Mouse (Mus musculus) cerebellum, adult 2 months (tissue): ENCODE measurements around the gene Scgb2b2. TPM values are rescaled to one million over a fixed set of nuclear protein-coding genes. Genes with fewer than 3 reads are reported as not detected.

Source experiments
- DNase-seq, 2 experiments: peaks; one replicate each; pipeline ENCODE4 v3.0.0; 2021
- H3K27ac ChIP-seq: fragments of 200-500 bp; 2 replicates; pipeline ENCODE4 v1.5.1; 2012; ENCODE audit warnings: low read length, control low read depth, inconsistent platforms; ENCODE audit not compliant: insufficient read depth
- H3K27me3 ChIP-seq: fragments of 200-500 bp; 2 replicates; pipeline ENCODE4 v1.6.1; 2012; ENCODE audit warnings: inconsistent platforms, mild to moderate bottlenecking, low read length, moderate library complexity; ENCODE audit not compliant: control insufficient read depth, insufficient read depth
- H3K4me1 ChIP-seq: fragments of 200-500 bp; 2 replicates; pipeline ENCODE4 v1.6.1; 2011; ENCODE audit warnings: low read length; ENCODE audit not compliant: control insufficient read depth, insufficient read depth
- H3K4me3 ChIP-seq: fragments of 200-500 bp; replicated peaks from 2 replicates; pipeline ENCODE3; 2011; ENCODE audit warnings: mild to moderate bottlenecking, low read depth, low read length, control low read depth; ENCODE audit not compliant: insufficient read depth
- CTCF ChIP-seq: fragments of 200-500 bp; IDR thresholded peaks from 2 replicates; pipeline ENCODE4 v1.5.1; 2011; ENCODE audit warnings: low read depth, mild to moderate bottlenecking, control low read depth, low read length, moderate library complexity, borderline replicate concordance; ENCODE audit not compliant: insufficient read depth
- POLR2A ChIP-seq: fragments of 200-500 bp; IDR thresholded peaks from 2 replicates; pipeline ENCODE4 v1.6.1; 2011; ENCODE audit warnings: low read length, control low read depth, borderline replicate concordance; ENCODE audit not compliant: insufficient read depth
- WGBS: fragments of 180-500 bp; shearing (Covaris S2); methylation state at CpG from one replicate; pipeline ENCODE4 v1.1.7; 2018; 5-methylcytosine and 5-hydroxymethylcytosine counted together
- polyA plus RNA-seq: library from polyadenylated mRNA; depleted of rRNA; stranded (reverse); fragments of >200 nt; gene quantifications from 2 replicates; pipeline ENCODE4 v1.2.3, GENCODE M21; 2012; rRNA removed

The Scgb2b2 gene
- not detected in 2 replicates for polyA plus RNA-seq

DNA sequence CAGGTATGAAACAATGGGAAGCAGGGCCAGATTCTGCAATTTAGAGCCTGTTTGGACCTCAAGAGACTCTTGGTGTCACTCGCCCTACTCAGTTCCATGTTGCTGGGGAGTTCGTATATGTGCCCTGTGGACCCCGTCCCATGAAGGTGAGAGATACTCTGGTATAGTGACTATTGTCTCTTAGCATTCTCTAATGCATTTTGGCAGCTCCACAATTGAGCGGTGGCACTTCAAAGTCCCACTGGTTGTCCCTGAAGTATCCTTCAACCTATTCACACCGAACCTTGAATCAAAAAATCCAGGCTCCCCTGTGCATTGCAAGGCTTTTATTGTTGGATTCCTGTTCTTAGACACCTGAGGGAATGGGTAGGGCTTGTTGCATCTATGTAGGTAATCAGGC lies at the start of gene Scgb2b2:
Gene Scgb2b2, plus strand, starts transcription at position 301 of the 400 bp plus-strand sequence.
- TF ChIP-seq CTCF (no peak), POLR2A (no peak)
- no peaks in the 10 kb centered on the region for H3K4me1 ChIP-seq
- H3K4me3 ChIP-seq = no peak within 1 kb of the TSS
- DNase-seq = no peak
- no peaks in the 10 kb centered on the region for H3K27me3 ChIP-seq
- no peak within 1 kb of the TSS for H3K27ac ChIP-seq
- 76% methylated on average over 5 of the region's 5 CpGs for WGBS

DNA sequence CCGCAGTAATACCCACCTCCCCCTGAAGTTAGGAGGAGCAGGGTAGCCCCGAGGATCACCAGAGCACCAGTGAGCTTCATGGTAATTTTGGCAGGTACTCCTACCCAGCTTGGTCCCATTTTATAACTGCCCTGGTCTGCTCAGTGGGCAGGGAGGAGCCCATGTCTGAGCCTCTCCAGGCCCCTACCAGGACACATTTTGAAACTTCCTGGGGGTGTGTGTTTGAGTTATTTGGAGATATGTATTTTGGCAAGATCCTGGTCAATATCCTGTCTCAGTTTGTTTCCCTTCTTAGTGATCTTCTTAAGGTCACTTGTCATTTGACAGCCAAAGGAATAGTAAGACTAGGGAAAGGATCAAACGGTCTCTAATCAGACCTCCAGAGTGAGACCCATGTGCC lies 1.4 kb downstream of the Scgb2b2 start, which contains the start of gene Scgb1b2:
Gene Scgb1b2, minus strand, starts transcription at position 101 of the 400 bp plus-strand sequence.
- no peak for DNase-seq
- Histone ChIP-seq H3K4me1 (no peaks in the 10 kb centered on the region), H3K27me3 (no peaks in the 10 kb centered on the region), H3K4me3 (no peak within 1 kb of the TSS), H3K27ac (no peak within 1 kb of the TSS)
- no peak for TF ChIP-seq CTCF
- no peak for TF ChIP-seq POLR2A
- WGBS = 88% methylated on average over 3 of the region's 3 CpGs

Other genes with a start within 250 kb of the Scgb2b2 start
- 9.0 and 14.8 TPM in 2 replicates for gene Fxyd5, start 248.0 kb upstream of the Scgb2b2 start, polyA plus RNA-seq
- gene Fxyd7, start 239.0 kb upstream of the Scgb2b2 start, polyA plus RNA-seq = 72.5 and 99.7 TPM in 2 replicates
- gene Fxyd1, start 233.3 kb upstream of the Scgb2b2 start, polyA plus RNA-seq = 202 and 222 TPM in 2 replicates
- 48.9 and 54.2 TPM in 2 replicates for gene Lgi4, start 231.2 kb upstream of the Scgb2b2 start, polyA plus RNA-seq
- gene Fxyd3, start 213.8 kb upstream of the Scgb2b2 start, polyA plus RNA-seq = 1.3 and 1.4 TPM in 2 replicates
- 9.4 and 10.8 TPM in 2 replicates for gene Hpn, start 175.2 kb upstream of the Scgb2b2 start, polyA plus RNA-seq
- gene Scn1b, start 163.5 kb upstream of the Scgb2b2 start, polyA plus RNA-seq = 1,376 and 1,380 TPM in 2 replicates
- 148 and 153 TPM in 2 replicates for gene Gramd1a, start 134.6 kb upstream of the Scgb2b2 start, polyA plus RNA-seq
- gene Scgb1b2, start 1.3 kb downstream of the Scgb2b2 start, polyA plus RNA-seq = not detected in 2 replicates
- gene Scgb2b3, start 71.6 kb downstream of the Scgb2b2 start, polyA plus RNA-seq = not detected in 2 replicates
- gene Scgb1b3, start 85.1 kb downstream of the Scgb2b2 start, polyA plus RNA-seq = not detected in 2 replicates